Mouse (Mus musculus) left cerebral cortex, postnatal 10 days (tissue): ENCODE data around the gene Fthl17c. TPM values are rescaled to one million over a fixed set of nuclear protein-coding genes. Genes with fewer than 3 reads are reported as not detected.
"Not testable (repeated sequence)": the region's sequence is repeated elsewhere in the genome, so short reads cannot be mapped to it uniquely, and the experiment has no call there.

Source experiments
- DNase-seq, 2 experiments: peaks; one replicate each; pipeline ENCODE4 v3.0.0; 2021 to 2022; ENCODE audit warnings: low spot score in 2 of 2, mixed read lengths in 1 of 2; ENCODE audit errors: extremely low spot score in 1 of 2
- intact Hi-C: fragments of 180-260 bp; cut with DNase I; formaldehyde crosslinking; loops from one replicate; pipeline ENCODE4 v1.15.1; 2025
- total RNA-seq, 2 experiments: library from RNA; stranded (reverse); gene quantifications; 2 replicates each; pipeline ENCODE4 v1.2.3; 2021

Fthl17c gene
- not detected for total RNA-seq

DNA sequence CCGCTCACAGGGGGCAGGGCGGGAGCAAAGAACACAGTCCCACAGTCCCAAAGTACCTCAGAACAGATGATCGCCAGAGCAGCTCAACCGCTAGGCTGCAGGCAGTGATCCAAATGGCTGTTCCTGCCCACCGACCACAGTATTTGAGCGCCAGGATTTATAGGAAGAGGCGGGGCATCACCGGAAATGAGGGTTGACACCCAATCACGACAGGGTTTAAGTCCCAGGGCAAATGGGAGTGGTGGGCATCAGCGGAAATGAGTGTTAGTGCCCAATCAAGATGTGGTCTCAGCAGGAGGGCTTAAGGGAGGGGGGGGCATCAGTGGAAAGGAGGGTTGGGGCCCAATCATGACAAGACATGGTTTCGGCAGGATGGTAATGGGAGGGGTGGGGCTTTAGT lies at the start of gene Fthl17c:
Gene Fthl17c, minus strand, starts transcription at position 101 of the 400 bp plus-strand sequence.
- intact Hi-C loops, DNase-seq: not testable (repeated sequence)

DNA sequence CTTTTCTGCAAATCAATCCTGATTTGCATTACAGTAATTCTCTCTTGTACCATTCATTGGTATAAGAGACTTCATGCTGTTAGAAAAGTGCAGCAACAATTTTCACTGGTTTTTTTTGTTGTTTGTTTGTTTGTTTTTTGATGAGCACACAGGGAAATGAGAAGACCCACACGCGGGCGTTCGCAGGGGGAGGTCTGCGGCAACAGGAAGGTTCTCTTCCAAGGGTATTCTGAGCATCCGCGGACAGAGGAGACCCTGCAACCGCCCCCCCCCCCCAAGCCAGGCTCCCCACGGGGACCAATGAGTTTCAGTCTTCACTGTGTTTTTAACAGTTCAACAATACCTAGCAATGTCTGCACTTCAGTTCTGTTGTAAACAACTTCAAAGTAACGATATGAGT lies 43.1 kb upstream of the Fthl17c start:
- DNase-seq = no peak
- intact Hi-C loops = no loop called here

GRCm38 (mm10) chrX:9016079-9016478 lies 39.7 kb upstream of the Fthl17c start:
- intact Hi-C loops = no loop called here
- no peak for DNase-seq

DNA sequence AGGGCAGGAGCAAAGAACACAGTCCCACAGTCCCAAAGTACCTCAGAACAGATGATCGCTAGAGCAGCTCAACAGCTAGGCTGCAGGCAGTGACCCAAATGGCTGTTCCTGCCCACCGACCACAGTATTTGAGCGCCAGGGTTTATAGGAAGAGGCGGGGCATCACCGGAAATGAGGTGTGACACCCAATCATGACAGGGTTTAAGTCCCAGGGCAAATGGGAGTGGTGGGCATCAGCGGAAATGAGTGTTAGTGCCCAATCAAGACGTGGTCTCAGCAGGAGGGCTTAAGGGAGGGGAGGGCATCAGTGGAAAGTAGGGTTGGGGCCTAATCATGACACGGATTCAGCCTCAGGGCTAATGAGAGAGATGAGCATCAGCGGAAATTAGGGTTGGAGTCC lies 10.3 kb upstream of the Fthl17c start, which contains the start of gene Fthl17d:
Gene Fthl17d, minus strand, starts transcription at position 101 of the 400 bp plus-strand sequence.
- intact Hi-C loops, DNase-seq: not testable (repeated sequence)

DNA sequence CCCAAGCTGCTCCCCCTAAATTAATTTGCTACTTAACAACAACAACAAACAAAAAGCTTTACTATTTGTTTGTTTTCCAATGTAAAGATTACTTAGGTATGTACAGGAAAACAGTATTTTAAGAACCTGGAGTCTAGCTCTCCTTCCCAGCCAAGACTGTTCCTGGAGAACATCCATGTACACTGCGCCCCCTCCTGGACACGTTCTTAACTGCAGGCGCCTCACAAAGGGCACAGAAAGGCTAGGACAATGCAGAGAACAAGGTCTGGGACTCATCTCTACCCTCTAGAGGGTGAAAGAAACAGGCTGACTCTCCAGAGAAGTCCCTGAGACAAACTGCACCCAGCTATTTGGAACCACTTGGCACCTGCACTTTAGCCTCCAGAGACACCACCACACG lies 11.7 kb downstream of the Fthl17c start:
- intact Hi-C loops, DNase-seq: not testable (repeated sequence)

- intact Hi-C loops, DNase-seq: not testable (repeated sequence)
Observed at GRCm38 (mm10) chrX:8962875-8963274, 13.5 kb downstream of the Fthl17c start, which contains the start of gene Fthl17b. Gene Fthl17b (minus strand): TSS chrX:8962975.

DNA sequence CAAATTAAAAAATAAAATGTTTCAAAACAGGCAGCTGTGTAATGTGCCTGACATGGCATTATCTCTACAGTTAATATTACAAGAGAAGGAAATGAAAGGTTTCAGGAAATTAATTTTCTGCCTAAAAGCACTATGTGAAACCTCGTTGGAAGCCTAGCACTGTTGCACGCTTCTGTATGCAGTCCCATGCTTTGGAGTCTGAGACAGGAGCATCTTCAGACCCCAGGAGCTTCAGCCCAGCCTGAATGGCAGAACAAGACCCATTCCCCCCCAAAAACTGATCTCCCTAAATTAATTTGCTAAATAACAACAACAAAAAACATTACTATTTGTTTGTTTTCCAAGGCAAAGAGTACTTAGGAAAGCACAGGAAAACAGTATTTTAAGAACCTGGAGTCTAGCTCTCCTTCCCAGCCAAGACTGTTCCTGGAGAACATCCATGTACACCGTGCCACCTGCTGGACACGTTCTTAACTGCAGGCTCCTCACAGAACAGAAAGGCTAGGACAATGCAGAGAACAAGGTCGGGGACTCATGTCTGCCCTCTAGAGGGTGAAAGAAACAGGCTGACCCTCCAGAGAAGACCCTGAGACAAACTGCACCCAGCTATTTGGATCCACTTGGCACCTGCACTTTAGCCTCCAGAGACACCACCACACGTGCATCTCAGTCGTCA lies 28.1 kb downstream of the Fthl17c start:
- intact Hi-C loops = not testable (repeated sequence)

DNA sequence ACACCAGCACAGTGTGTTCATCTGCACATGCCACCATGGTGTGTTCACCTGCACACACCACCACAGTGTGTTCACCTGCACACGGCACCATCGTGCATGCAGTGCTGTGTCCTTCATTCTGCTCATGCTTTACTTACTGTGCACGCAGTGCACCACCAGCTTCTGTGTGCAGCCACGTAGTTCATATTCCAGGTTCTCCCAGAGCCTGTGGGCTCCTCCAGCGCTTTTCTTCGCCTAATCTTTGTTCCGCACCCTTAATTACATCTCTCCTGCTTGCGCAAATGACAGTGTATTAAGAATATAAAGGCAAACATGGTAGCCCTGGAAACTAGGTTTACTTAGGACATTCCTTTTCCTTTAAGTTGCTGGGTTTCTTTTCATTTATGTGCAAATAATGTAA lies 32.3 kb downstream of the Fthl17c start:
- DNase-seq = no peak
- intact Hi-C loops = no loop called here

More for the DNA sequence above, 28.1 kb downstream of the Fthl17c start:
- peak; percentile 76 to 80 for DNase-seq

DNA sequence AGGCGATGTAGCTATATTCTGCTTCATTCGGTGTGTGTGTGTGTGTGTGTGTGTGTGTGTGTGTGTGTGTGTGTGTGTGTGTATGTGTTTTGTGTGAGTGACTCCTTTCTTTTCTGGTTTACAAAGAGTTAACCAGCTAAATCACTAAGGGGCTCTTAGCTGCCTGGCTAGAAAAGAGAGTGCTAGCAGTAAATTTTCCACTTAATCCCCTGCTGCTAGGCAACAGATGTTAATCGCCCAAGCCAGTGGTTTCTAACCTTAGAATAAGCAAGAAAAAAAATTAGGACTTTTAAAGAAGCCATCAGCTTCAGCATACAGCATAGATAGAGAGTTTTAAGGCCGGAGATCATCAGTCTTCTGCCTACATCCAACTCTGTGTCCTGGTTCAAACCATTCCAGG lies 49.1 kb downstream of the Fthl17c start:
- intact Hi-C loops = no loop called here
- DNase-seq = no peak

Other genes starting within 250 kb of the Fthl17c start
- not detected for gene Ssx9, start 228.1 kb downstream of the Fthl17c start, total RNA-seq
- not detected for gene Ssxb5, start 172.9 kb downstream of the Fthl17c start, total RNA-seq
- gene Gm6592, start 132.6 kb downstream of the Fthl17c start, total RNA-seq = not detected
- not detected for gene Gm5751, start 102.3 kb downstream of the Fthl17c start, total RNA-seq
- gene B630019K06Rik, start 84.2 kb downstream of the Fthl17c start, total RNA-seq = 10 to 100 TPM; 22.7 to 25.5 TPM
- not detected for gene Fthl17b, start 13.6 kb downstream of the Fthl17c start, total RNA-seq
- not detected for gene Fthl17d, start 10.2 kb upstream of the Fthl17c start, total RNA-seq
- gene Fthl17e, start 56.9 kb upstream of the Fthl17c start, total RNA-seq = not detected
- not detected for gene Fthl17f, start 86.5 kb upstream of the Fthl17c start, total RNA-seq
- not detected for gene 4930402K13Rik, start 128.0 kb upstream of the Fthl17c start, total RNA-seq
- 1 to 10 TPM; 6.3 to 8.0 TPM for gene Lancl3, start 223.3 kb upstream of the Fthl17c start, total RNA-seq